Mouse (Mus musculus) left cerebral cortex, postnatal 25 days (tissue): ENCODE measurements at regions not wholly inside any gene's neighbourhood (a gene's known extent, or its start where the extent isn't known, plus 50 kb on each side); places are given as distances from the start of the nearest gene placed in this dataset.

Experiments used
- DNase-seq, 2 experiments: peaks; one replicate each; pipeline ENCODE4 v3.0.0; 2022; ENCODE audit warnings: low spot score in 2 of 2, mixed read lengths in 1 of 2
- intact Hi-C: fragments of 180-260 bp; cut with DNase I; formaldehyde crosslinking; loops from one replicate; pipeline ENCODE4 v1.15.1; 2025

GRCm38 (mm10) chr12:112368112-112368511 lies 121.1 kb upstream of the A530016L24Rik start:
- no peak for DNase-seq
- intact Hi-C loops, result no loop called here

- no peak for DNase-seq
- intact Hi-C loops, result no loop called here
Observed at GRCm38 (mm10) chr12:112369581-112370371, 119.5 kb upstream of the A530016L24Rik start.

- intact Hi-C loops, result no loop called here
Observed at GRCm38 (mm10) chr12:112372234-112373050, 116.8 kb upstream of the A530016L24Rik start.

GRCm38 (mm10) chr12:112373966-112374365 lies 115.3 kb upstream of the A530016L24Rik start:
- DNase-seq, result no peak
- intact Hi-C loops, result no loop called here

More at GRCm38 (mm10) chr12:112372234-112373050, 116.8 kb upstream of the A530016L24Rik start:
- DNase-seq, result no peak

- intact Hi-C loops, result no loop called here
Observed at GRCm38 (mm10) chr12:112376236-112376635, 113.0 kb upstream of the A530016L24Rik start.

GRCm38 (mm10) chr12:112376701-112377100 lies 112.5 kb upstream of the A530016L24Rik start:
- intact Hi-C loops, result no loop called here
- DNase-seq, result peak in 1 of 2 experiments; percentile 53

More at GRCm38 (mm10) chr12:112376236-112376635, 113.0 kb upstream of the A530016L24Rik start:
- DNase-seq, result no peak

- intact Hi-C loops, result no loop called here
- no peak for DNase-seq
Observed at GRCm38 (mm10) chr12:112378482-112379243, 110.6 kb upstream of the A530016L24Rik start.

- no peak for DNase-seq
- intact Hi-C loops, result no loop called here
Observed at GRCm38 (mm10) chr12:112387836-112388235, 101.4 kb upstream of the A530016L24Rik start.

- intact Hi-C loops, result no loop called here
- DNase-seq, result peak in 1 of 2 experiments; percentile 41
Observed at GRCm38 (mm10) chr12:112395909-112396308, 93.3 kb upstream of the A530016L24Rik start.

GRCm38 (mm10) chr12:112403688-112404240 lies 85.5 kb upstream of the A530016L24Rik start:
- intact Hi-C loops, result no loop called here
- DNase-seq, result no peak

- DNase-seq, result no peak
- intact Hi-C loops, result no loop called here
Observed at GRCm38 (mm10) chr12:112404338-112404737, 84.9 kb upstream of the A530016L24Rik start.

- no peak for DNase-seq
- intact Hi-C loops, result no loop called here
Observed at GRCm38 (mm10) chr12:112405781-112406213, 83.5 kb upstream of the A530016L24Rik start.

- no peak for DNase-seq
- intact Hi-C loops, result loop anchor here (1.0 kb wide), 1 partner anchor 62 kb away; no protein-coding TSS in a partner anchor
Observed at GRCm38 (mm10) chr12:112411612-112412350, 77.5 kb upstream of the A530016L24Rik start.

- DNase-seq, result no peak
- intact Hi-C loops, result no loop called here
Observed at GRCm38 (mm10) chr12:112412351-112412697, 76.9 kb upstream of the A530016L24Rik start.

GRCm38 (mm10) chr12:112415926-112416473 lies 73.2 kb upstream of the A530016L24Rik start:
- intact Hi-C loops, result no loop called here
- DNase-seq, result no peak

GRCm38 (mm10) chr12:112416537-112416936 lies 72.7 kb upstream of the A530016L24Rik start:
- intact Hi-C loops, result no loop called here
- DNase-seq, result no peak

GRCm38 (mm10) chr12:112418636-112419035 lies 70.6 kb upstream of the A530016L24Rik start:
- intact Hi-C loops, result no loop called here
- no peak for DNase-seq

GRCm38 (mm10) chr12:112422177-112422576 lies 67.1 kb upstream of the A530016L24Rik start:
- intact Hi-C loops, result no loop called here
- no peak for DNase-seq

- DNase-seq, result no peak
- intact Hi-C loops, result no loop called here
Observed at GRCm38 (mm10) chr12:112424150-112424549, 65.1 kb upstream of the A530016L24Rik start.
